Mouse (Mus musculus): ENCODE data around the gene Vps11.

- TF ChIP-seq CTCF (IDR thresholded peaks at IDR 0.05; ENCODE audit: extremely low read depth, insufficient read depth, low read length) = no peak
- TF ChIP-seq POLR2A (IDR thresholded peaks at IDR 0.05; ENCODE audit: extremely low read depth, insufficient read depth, low read length) = no peak
Observed at GRCm38 (mm10) chr9:44343290-44343689, 18.2 kb downstream of the Vps11 start.
